Mouse (Mus musculus) bone marrow macrophage, adult 2 months (primary cell): ENCODE data around the gene Samd4b.

Experiments
- CTCF ChIP-seq: IDR thresholded peaks from 2 replicates; pipeline ENCODE4 v1.5.1; 2012; ENCODE audit warnings: low read depth, mild to moderate bottlenecking, low read length, moderate library complexity
- POLR2A ChIP-seq: IDR thresholded peaks from 2 replicates; pipeline ENCODE4 v1.6.1; 2012; ENCODE audit warnings: mild to moderate bottlenecking, low read depth, low read length, borderline replicate concordance

DNA sequence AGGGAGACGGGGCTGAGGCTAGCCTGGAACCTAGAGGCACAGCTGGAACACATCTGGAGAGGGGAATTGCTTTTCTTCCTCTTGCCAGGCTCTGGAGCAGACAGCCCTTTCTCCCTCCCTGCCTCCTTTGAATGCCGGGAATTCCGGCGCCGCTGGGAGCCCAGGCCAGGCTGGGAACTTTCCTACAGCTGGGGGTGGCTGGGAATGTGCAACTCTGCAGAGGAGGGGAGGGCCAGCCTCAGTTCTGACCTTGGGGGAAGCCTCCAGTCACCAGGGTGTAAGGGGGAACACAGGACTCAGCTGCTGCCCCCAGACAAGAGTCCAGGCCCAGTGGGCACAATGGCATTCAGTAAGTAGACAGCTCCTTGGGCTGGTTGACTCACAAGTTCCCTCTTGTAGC is 241.0 kb downstream of the Samd4b start:
- no peak for TF ChIP-seq CTCF
- no peak for TF ChIP-seq POLR2A
